Mouse (Mus musculus) gastrocnemius, adult 18-20 months (tissue): ENCODE measurements around the gene G6pc3. TPM values are rescaled to one million over a fixed set of nuclear protein-coding genes. Genes with fewer than 3 reads are reported as not detected.

Source experiments
- DNase-seq: peaks from one replicate; pipeline ENCODE4 v3.0.0; 2021; ENCODE audit warnings: low spot score
- total RNA-seq, 2 experiments: library from RNA; stranded (reverse); gene quantifications; 2 replicates each; pipeline ENCODE4 v1.2.3; 2021

The G6pc3 gene
- total RNA-seq, 2 experiments from 2014 or later = 60.4 to 61.1 TPM

GRCm38 (mm10) chr11:102186235-102186634 is 3.2 kb upstream of the G6pc3 start:
- DNase-seq = no peak

- DNase-seq = no peak
Measured at GRCm38 (mm10) chr11:102188980-102189379, 440 bp upstream of the G6pc3 start.

- no peak for DNase-seq
Measured at GRCm38 (mm10) chr11:102190848-102191247, 1.4 kb downstream of the G6pc3 start.

- DNase-seq = no peak
Measured at GRCm38 (mm10) chr11:102193657-102194440, 4.4 kb downstream of the G6pc3 start.

- no peak for DNase-seq
Measured at GRCm38 (mm10) chr11:102196018-102196797, 6.8 kb downstream of the G6pc3 start.

GRCm38 (mm10) chr11:102198245-102198644 is 8.8 kb downstream of the G6pc3 start:
- DNase-seq = no peak

GRCm38 (mm10) chr11:102199856-102200255 is 10.4 kb downstream of the G6pc3 start:
- no peak for DNase-seq

GRCm38 (mm10) chr11:102201408-102201821 is 12.0 kb downstream of the G6pc3 start:
- no peak for DNase-seq

GRCm38 (mm10) chr11:102206481-102206880 is 17.1 kb downstream of the G6pc3 start:
- DNase-seq = no peak

GRCm38 (mm10) chr11:102207825-102208777 is 18.7 kb downstream of the G6pc3 start:
- no peak for DNase-seq

GRCm38 (mm10) chr11:102208846-102209245 is 19.4 kb downstream of the G6pc3 start:
- no peak for DNase-seq

GRCm38 (mm10) chr11:102209742-102210141 is 20.3 kb downstream of the G6pc3 start:
- peak; percentile 56 for DNase-seq

- DNase-seq = no peak
Measured at GRCm38 (mm10) chr11:102210185-102210584, 20.8 kb downstream of the G6pc3 start.

GRCm38 (mm10) chr11:102211011-102211410 is 21.6 kb downstream of the G6pc3 start:
- DNase-seq = no peak

- peak; percentile 67 for DNase-seq
Measured at GRCm38 (mm10) chr11:102211936-102212341, 22.5 kb downstream of the G6pc3 start.

GRCm38 (mm10) chr11:102214430-102215156 is 25.2 kb downstream of the G6pc3 start:
- peak; percentile 57 for DNase-seq

- DNase-seq = no peak
Measured at GRCm38 (mm10) chr11:102215511-102215910, 26.1 kb downstream of the G6pc3 start.

- peak; percentile 80 for DNase-seq
Measured at GRCm38 (mm10) chr11:102216056-102216885, 26.9 kb downstream of the G6pc3 start.

GRCm38 (mm10) chr11:102216886-102217240 is 27.4 kb downstream of the G6pc3 start:
- DNase-seq = no peak

GRCm38 (mm10) chr11:102217396-102217795 is 28.0 kb downstream of the G6pc3 start:
- no peak for DNase-seq
